9 mouse cellular contexts compared by ENCODE assay signal in genomic region chr10:3394193-3394592, GRCm38 (mm10). TPM values are rescaled to one million over a fixed set of nuclear protein-coding genes. Genes with fewer than 3 reads are reported as not detected.
DNase-seq lines count a peak whose midpoint lies in the region; ATAC-seq and TF ChIP-seq lines count a peak whose summit lies in the region.
"Had no signal": no experiment of that assay in that cellular context is flagged by ENCODE, and none has a peak within 500 bp of the region (broad histone marks: within the 10 kb centered on the region; RNA-seq: fewer than 3 reads in every experiment).

No protein-coding gene starts in this region.

- ATAC-seq in forebrain, embryonic 15.5 days (replicated peaks) = peak; percentile 61; the same call in 1 of the 2 replicates
- no peak for ATAC-seq in forebrain, embryonic 11.5 days (replicated peaks; ENCODE audit: low FRiP score)
- ATAC-seq in megakaryocyte, adult 5-6 weeks (ENCODE audit: poor library complexity, severe bottlenecking) = no peak

- intact Hi-C loops in heart, adult 2 months (cut with DNase I) = loop anchor here (2.0 kb wide), 2 partner anchors 27 to 131 kb away; partner anchors contain the start of gene Ppp1r14c
- intact Hi-C loops in left cerebral cortex, postnatal 25 days (cut with DNase I) = no loop called here

- no peaks in the 10 kb centered on the region for H3K27me3 ChIP-seq in forebrain, embryonic 15.5 days
- H3K27me3 ChIP-seq in forebrain, embryonic 11.5 days (ENCODE audit: control insufficient read depth, insufficient read depth, low read length) = no peaks in the 10 kb centered on the region
- no peaks in the 10 kb centered on the region for H3K27me3 ChIP-seq in heart, adult 2 months (ENCODE audit: control insufficient read depth, insufficient read depth, low read length)
- no peaks in the 10 kb centered on the region for H3K27me3 ChIP-seq in limb, embryonic 10.5 days (ENCODE audit: low read depth, poor library complexity, severe bottlenecking)

- WGBS in forebrain, embryonic 15.5 days = 46% methylated on average over 5 of the region's 5 CpGs
- 74% methylated on average over 5 of the region's 5 CpGs for WGBS in forebrain, embryonic 11.5 days
- 14% methylated on average over 5 of the region's 5 CpGs for WGBS in heart, adult 2 months
- 88% methylated on average over 5 of the region's 5 CpGs for WGBS in limb, embryonic 10.5 days

- no peak overlapping the region for H3K9ac ChIP-seq in forebrain, embryonic 15.5 days (replicated peaks)
- no peak overlapping the region for H3K9ac ChIP-seq in forebrain, embryonic 11.5 days (ENCODE audit: low read length)
- H3K9ac ChIP-seq in heart, adult 2 months (ENCODE audit: low read depth, low read length) = no peak overlapping the region
- H3K9ac ChIP-seq: liver, embryonic 14.5 days had no signal

- no peaks in the 10 kb centered on the region for H3K4me1 ChIP-seq in forebrain, embryonic 15.5 days
- H3K4me1 ChIP-seq in forebrain, embryonic 11.5 days (replicated peaks; ENCODE audit: control insufficient read depth, insufficient read depth, low read length) = no peaks in the 10 kb centered on the region
- H3K4me1 ChIP-seq in heart, adult 2 months (ENCODE audit: control insufficient read depth, insufficient read depth, low read length) = peaks cover 8% of the 10 kb centered on the region
- H3K4me1 ChIP-seq in limb, embryonic 10.5 days = no peaks in the 10 kb centered on the region

- no peaks in the 10 kb centered on the region for H3K36me3 ChIP-seq in forebrain, embryonic 15.5 days
- no peaks in the 10 kb centered on the region for H3K36me3 ChIP-seq in forebrain, embryonic 11.5 days (ENCODE audit: control insufficient read depth, insufficient read depth, low read length)
- peaks cover 3% of the 10 kb centered on the region for H3K36me3 ChIP-seq in heart, adult 2 months (ENCODE audit: control insufficient read depth, insufficient read depth, low read length)
- no peaks in the 10 kb centered on the region for H3K36me3 ChIP-seq in limb, embryonic 10.5 days

- H3K4me2 ChIP-seq in forebrain, embryonic 15.5 days (replicated peaks) = no peak overlapping the region
- no peak overlapping the region for H3K4me2 ChIP-seq in forebrain, embryonic 11.5 days (ENCODE audit: low read depth, low read length, severe bottlenecking)

- no peak overlapping the region for H3K4me3 ChIP-seq in forebrain, embryonic 15.5 days
- no peak overlapping the region for H3K4me3 ChIP-seq in forebrain, embryonic 11.5 days (ENCODE audit: low read depth, low read length)
- no peak overlapping the region for H3K4me3 ChIP-seq in heart, adult 2 months
- no peak overlapping the region for H3K4me3 ChIP-seq in limb, embryonic 10.5 days

- no peak for TF ChIP-seq EP300 in heart, adult 2 months (IDR thresholded peaks at IDR 0.05; ENCODE audit: insufficient read depth, low read depth, low read length)

- no peak overlapping the region for H3K27ac ChIP-seq in forebrain, embryonic 15.5 days (replicated peaks)
- no peak overlapping the region for H3K27ac ChIP-seq in forebrain, embryonic 11.5 days (ENCODE audit: low read depth, low read length)
- H3K27ac ChIP-seq in heart, adult 2 months = peak overlapping the region; percentile 78
- H3K27ac ChIP-seq in limb, embryonic 10.5 days = no peak overlapping the region
- H3K27ac ChIP-seq: liver, embryonic 14.5 days had no signal

- DNase-seq in forebrain, embryonic 11.5 days (ENCODE audit: low spot score) = no peak
- peak; percentile 75 for DNase-seq in brain, embryonic 14.5 days (ENCODE audit: low read depth)
- DNase-seq in heart, adult 2 months = peak; percentile 56 to 77
- DNase-seq in left cerebral cortex, postnatal 25 days (ENCODE audit: low spot score in 2 of 2) = peak; percentile 32 to 71
- DNase-seq in limb, embryonic 10.5 days (ENCODE audit: low spot score) = no peak
- DNase-seq in thymus, adult 18-20 months = no peak

- no peaks in the 10 kb centered on the region for H3K9me3 ChIP-seq in forebrain, embryonic 15.5 days
- no peaks in the 10 kb centered on the region for H3K9me3 ChIP-seq in forebrain, embryonic 11.5 days (ENCODE audit: control insufficient read depth, low read length)
- H3K9me3 ChIP-seq in limb, embryonic 10.5 days (replicated peaks) = no peaks in the 10 kb centered on the region

- TF ChIP-seq CTCF in brain, embryonic 14.5 days (IDR thresholded peaks at IDR 0.05; ENCODE audit: borderline replicate concordance, extremely low read depth, insufficient read depth, insufficient read length) = no peak
- 0 out of 2 replicates have a peak, but pooled peaks have one; percentile 4 for TF ChIP-seq CTCF in heart, adult 2 months (IDR thresholded peaks at IDR 0.05)

- TF ChIP-seq POLR2A in brain, embryonic 14.5 days (IDR thresholded peaks at IDR 0.05; ENCODE audit: borderline replicate concordance, extremely low read depth, insufficient read depth, insufficient read length, poor library complexity, severe bottlenecking) = no peak
- TF ChIP-seq POLR2A in heart, adult 2 months (IDR thresholded peaks at IDR 0.05; ENCODE audit: insufficient read depth, low read depth, low read length) = no peak

- no peaks in the 10 kb centered on the region for H3K79me2 ChIP-seq in heart, adult 2 months (replicated peaks; ENCODE audit: control insufficient read depth, insufficient read depth, low read length)

RNA-seq across cellular contexts. Expression of gene Ppp1r14c, which starts 28.3 kb away (rescaled TPM):
- 63.0 and 64.4 TPM in 2 replicates for polyA plus RNA-seq in forebrain, embryonic 15.5 days (2015; fragmentation: Nextera tagmentation; extraction: Ambion mirVana)
- polyA plus RNA-seq in forebrain, embryonic 11.5 days (2014; fragmentation: Nextera tagmentation; extraction: Ambion mirVana) = 2.0 and 2.4 TPM in 2 replicates
- polyA plus RNA-seq in brain, embryonic 14.5 days (2012; rRNA removed) = 19.0 and 25.5 TPM in 2 replicates
- 100 to 1,000 TPM; 156 to 164 TPM for total RNA-seq in heart, adult 2 months (2021)
- polyA plus RNA-seq in heart, adult 2 months (2012; rRNA removed) = 90.7 and 107 TPM in 2 replicates
- total RNA-seq in left cerebral cortex, postnatal 25 days (2021) = 10 to 100 TPM; 19.8 to 20.5 TPM
- polyA plus RNA-seq in limb, embryonic 10.5 days (2016; fragmentation: Nextera tagmentation; extraction: Ambion mirVana) = 1.2 and 1.5 TPM in 2 replicates
- 0.13 TPM in 1 of 2 replicates, not detected in the other for total RNA-seq in megakaryocyte, adult 5-6 weeks (2015)
- total RNA-seq in megakaryocyte, adult 5-6 weeks (2017) = not detected in 2 replicates

Comparison
In these comparisons a context has a peak if more than half of its experiments do, and no peak if none do; other contexts are left out.
1. DNase-seq: peak in brain, embryonic 14.5 days (single experiment), heart, adult 2 months (2 of 2) and left cerebral cortex, postnatal 25 days (2 of 2); none in forebrain, embryonic 11.5 days (single experiment), limb, embryonic 10.5 days (single experiment) and thymus, adult 18-20 months (0 of 2).